Mouse (Mus musculus) neural tube, embryonic 14.5 days (tissue): Measurements from ENCODE around the gene Ttll5. TPM values are rescaled to one million over a fixed set of nuclear protein-coding genes. Genes with fewer than 3 reads are reported as not detected.

Experiments used
- ATAC-seq: fragments of 200-750 bp; cut with Nextera tagmentation; 2 replicates; pipeline ENCODE4 v1.8.0; 2017; ENCODE audit warnings: low read depth, mild to moderate bottlenecking, moderate TSS enrichment, moderate library complexity
- H3K27ac ChIP-seq: fragments of 300-500 bp; sonication (generic); 2 replicates; pipeline ENCODE4 v1.5.1; 2014; ENCODE audit warnings: low read depth, mild to moderate bottlenecking, control low read depth, low read length, moderate library complexity, mixed read lengths
- H3K27me3 ChIP-seq: fragments of 300-500 bp; sonication (generic); 2 replicates; pipeline ENCODE4 v1.6.1; 2014; ENCODE audit warnings: low read length; ENCODE audit not compliant: control insufficient read depth, insufficient read depth
- H3K36me3 ChIP-seq: fragments of 300-500 bp; sonication (generic); 2 replicates; pipeline ENCODE4 v1.6.1; 2014; ENCODE audit warnings: low read length, mixed read lengths; ENCODE audit not compliant: control insufficient read depth, insufficient read depth
- H3K4me1 ChIP-seq: fragments of 300-500 bp; sonication (generic); 2 replicates; pipeline ENCODE4 v1.6.1; 2014; ENCODE audit warnings: low read length; ENCODE audit not compliant: control insufficient read depth, insufficient read depth
- H3K4me2 ChIP-seq: fragments of 300-500 bp; sonication (generic); 2 replicates; pipeline ENCODE4 v1.6.1; 2014; ENCODE audit warnings: mild to moderate bottlenecking, low read depth, low read length, control low read depth
- H3K4me3 ChIP-seq: fragments of 300-500 bp; sonication (generic); 2 replicates; pipeline ENCODE4 v1.5.1; 2014; ENCODE audit warnings: low read depth, low read length, control low read depth, mixed read lengths
- H3K9ac ChIP-seq: fragments of 300-500 bp; sonication (generic); replicated peaks from 2 replicates; pipeline ENCODE4 v1.6.1; 2014; ENCODE audit warnings: low read depth, mild to moderate bottlenecking, control low read depth, low read length, mixed read lengths
- H3K9me3 ChIP-seq: fragments of 300-500 bp; sonication (generic); 2 replicates; pipeline ENCODE4 v1.6.1; 2016; ENCODE audit warnings: low read length; ENCODE audit not compliant: control insufficient read depth
- WGBS: fragments of 180-500 bp; shearing (Covaris S2); extraction: QIAGEN DNeasy Blood & Tissue Kit; methylation state at CpG from one replicate; pipeline ENCODE4 v1.1.7; 2014; 5-methylcytosine and 5-hydroxymethylcytosine counted together
- polyA plus RNA-seq: library from polyadenylated mRNA; unstranded; fragments of >200 nt; fragmentation: Nextera tagmentation; extraction: Ambion mirVana; gene quantifications from 2 replicates; pipeline ENCODE4 v1.2.1, GENCODE M21; 2014

Gene Ttll5
- polyA plus RNA-seq, 1 experiment from 2014 or later = 18.0 TPM

DNA sequence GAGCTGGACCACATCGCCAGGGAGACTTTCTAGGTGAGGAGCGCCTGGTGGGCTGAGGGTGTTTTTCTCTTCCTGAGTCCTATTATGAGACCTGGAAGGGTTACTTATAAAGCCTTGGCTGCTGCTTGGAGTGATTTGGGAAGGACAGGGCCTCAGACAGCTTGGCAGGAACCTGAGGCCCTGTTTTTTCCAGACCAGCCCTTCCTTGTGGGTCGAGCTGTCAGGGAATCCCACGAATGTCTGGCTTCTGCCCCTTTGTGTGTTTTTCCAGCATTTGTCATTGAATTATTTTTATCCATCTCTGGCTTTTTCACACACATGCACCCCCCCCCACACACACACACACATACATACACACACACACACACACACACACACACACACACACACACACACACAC is 136.2 kb downstream of the Ttll5 start:
- no peaks in the 10 kb centered on the region for H3K36me3 ChIP-seq
- H3K27ac ChIP-seq = no peak overlapping the region
- H3K4me2 ChIP-seq = no peak overlapping the region
- no peak overlapping the region for H3K9ac ChIP-seq
- H3K27me3 ChIP-seq = no peaks in the 10 kb centered on the region
- no peak overlapping the region for H3K4me3 ChIP-seq
- ATAC-seq = no peak
- H3K4me1 ChIP-seq = no peaks in the 10 kb centered on the region
- no peaks in the 10 kb centered on the region for H3K9me3 ChIP-seq
- WGBS = 73% methylated on average over 4 of the region's 4 CpGs

DNA sequence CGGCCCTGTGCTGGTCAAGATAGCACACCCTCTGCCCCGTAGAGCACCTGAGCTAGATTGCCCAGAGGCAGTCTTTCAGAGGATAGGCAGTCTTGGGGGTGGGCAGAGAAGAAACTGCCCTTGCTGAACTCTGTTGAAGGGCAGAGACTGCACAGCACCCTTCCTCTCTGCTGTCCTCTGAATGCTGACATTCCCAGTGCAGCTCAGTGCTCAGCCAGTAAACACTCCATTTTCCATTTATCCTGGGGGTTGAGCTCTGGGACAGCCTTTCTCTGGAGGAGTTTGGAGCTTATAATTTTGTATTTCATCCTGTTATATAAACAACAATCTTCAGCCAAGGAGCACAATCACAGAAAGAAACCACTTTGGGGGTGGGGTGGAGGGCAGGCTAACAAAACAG is 138.7 kb downstream of the Ttll5 start:
- Histone ChIP-seq H3K27me3 (no peaks in the 10 kb centered on the region), H3K9ac (no peak overlapping the region), H3K4me2 (no peak overlapping the region), H3K4me3 (no peak overlapping the region), H3K36me3 (no peaks in the 10 kb centered on the region), H3K27ac (no peak overlapping the region), H3K4me1 (no peaks in the 10 kb centered on the region), H3K9me3 (no peaks in the 10 kb centered on the region)
- WGBS = 77% methylated on average over 2 of the region's 2 CpGs
- no peak for ATAC-seq

DNA sequence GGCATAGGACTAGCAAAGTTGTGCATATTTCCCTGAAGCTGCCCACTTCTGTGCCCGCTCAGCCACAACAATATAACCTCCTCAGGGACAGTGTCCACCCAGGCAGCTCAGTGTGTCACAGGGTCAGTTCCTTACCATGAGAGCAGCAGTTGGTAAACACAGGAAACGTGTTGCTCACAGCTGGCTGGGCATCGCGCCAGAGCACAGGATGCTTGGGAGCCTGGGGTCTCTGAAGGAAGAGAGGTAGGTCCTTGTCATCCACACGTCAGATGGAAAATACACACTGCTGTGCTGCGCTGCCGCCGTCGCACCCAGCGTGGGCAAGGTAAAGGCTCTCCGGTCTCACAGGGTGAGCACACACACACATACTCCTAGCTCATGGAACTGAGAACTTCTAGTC is 139.2 kb downstream of the Ttll5 start:
- no peak overlapping the region for H3K27ac ChIP-seq
- H3K4me3 ChIP-seq = no peak overlapping the region
- 76% methylated on average over 11 of the region's 11 CpGs for WGBS
- H3K9ac ChIP-seq = no peak overlapping the region
- H3K4me1 ChIP-seq = no peaks in the 10 kb centered on the region
- no peaks in the 10 kb centered on the region for H3K9me3 ChIP-seq
- H3K4me2 ChIP-seq = no peak overlapping the region
- H3K36me3 ChIP-seq = no peaks in the 10 kb centered on the region
- ATAC-seq = no peak
- H3K27me3 ChIP-seq = no peaks in the 10 kb centered on the region

DNA sequence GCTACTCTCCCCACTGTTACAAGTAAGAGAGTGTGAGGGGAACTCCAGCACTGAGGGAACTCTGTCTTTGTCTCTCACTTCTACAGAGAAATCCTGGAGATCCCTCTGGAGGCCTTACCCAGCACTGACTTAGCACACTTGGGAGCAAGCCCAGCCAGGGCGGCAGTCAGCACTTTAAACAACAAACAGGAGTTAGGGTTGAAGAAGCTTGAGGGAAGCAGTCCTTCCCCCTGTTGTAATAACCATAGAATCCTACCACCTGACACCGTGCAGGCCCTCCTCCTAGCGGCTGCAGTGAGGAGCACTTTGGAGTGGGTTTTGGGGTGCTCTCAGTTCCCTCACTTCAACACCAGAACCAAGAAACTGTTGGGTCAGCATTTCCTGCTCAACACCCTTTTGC is 140.0 kb downstream of the Ttll5 start:
- H3K36me3 ChIP-seq = no peaks in the 10 kb centered on the region
- no peaks in the 10 kb centered on the region for H3K4me1 ChIP-seq
- no peak for ATAC-seq
- no peak overlapping the region for H3K9ac ChIP-seq
- H3K9me3 ChIP-seq = no peaks in the 10 kb centered on the region
- no peaks in the 10 kb centered on the region for H3K27me3 ChIP-seq
- no peak overlapping the region for H3K27ac ChIP-seq
- H3K4me3 ChIP-seq = no peak overlapping the region
- no peak overlapping the region for H3K4me2 ChIP-seq
- WGBS = 83% methylated on average over 3 of the region's 3 CpGs

DNA sequence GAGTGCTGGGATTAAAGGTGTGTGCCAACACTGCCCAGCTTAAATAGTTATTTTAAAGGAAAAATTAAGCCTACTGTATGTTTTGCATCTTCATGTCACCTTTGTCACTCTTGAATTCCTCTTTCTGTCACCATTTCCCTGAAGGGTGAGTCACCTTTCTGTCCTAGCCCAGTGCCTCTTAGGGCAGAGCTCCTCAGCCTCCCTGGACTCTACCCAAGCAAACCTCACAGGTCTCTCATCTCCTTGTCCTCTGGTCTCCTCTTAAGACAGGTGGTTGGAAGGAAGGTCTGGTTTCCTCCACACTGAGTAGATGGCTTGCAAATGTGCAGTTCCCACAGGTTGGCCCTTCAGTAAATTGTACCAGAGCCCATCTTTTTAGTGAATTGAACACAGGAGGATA is 143.4 kb downstream of the Ttll5 start:
- no peak overlapping the region for H3K4me2 ChIP-seq
- H3K27ac ChIP-seq = no peak overlapping the region
- no peak overlapping the region for H3K4me3 ChIP-seq
- H3K4me1 ChIP-seq = no peaks in the 10 kb centered on the region
- H3K36me3 ChIP-seq = no peaks in the 10 kb centered on the region
- no peaks in the 10 kb centered on the region for H3K9me3 ChIP-seq
- H3K27me3 ChIP-seq = no peaks in the 10 kb centered on the region
- no peak for ATAC-seq
- H3K9ac ChIP-seq = no peak overlapping the region

DNA sequence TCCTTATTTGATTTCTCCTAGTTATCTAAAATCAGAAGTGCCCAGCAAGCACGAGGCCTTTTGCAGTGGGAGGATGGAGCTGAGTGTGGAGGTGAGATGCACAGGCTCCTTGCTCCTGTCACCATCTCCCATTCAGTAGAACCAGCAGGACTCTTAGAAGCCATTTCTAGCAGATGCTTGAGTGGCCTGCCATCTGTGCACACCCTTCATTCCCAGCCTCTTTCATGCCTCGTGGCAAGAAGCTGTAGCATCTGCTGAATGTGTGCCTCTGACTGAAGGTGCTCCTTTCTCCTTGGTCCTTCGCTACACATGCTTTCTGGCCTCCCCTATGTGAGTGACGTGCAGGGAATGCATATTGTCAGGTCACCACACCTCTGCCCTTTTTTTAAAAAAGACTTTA is 143.9 kb downstream of the Ttll5 start:
- 72% methylated on average over 4 of the region's 4 CpGs for WGBS
- H3K4me3 ChIP-seq = no peak overlapping the region
- H3K36me3 ChIP-seq = no peaks in the 10 kb centered on the region

DNA sequence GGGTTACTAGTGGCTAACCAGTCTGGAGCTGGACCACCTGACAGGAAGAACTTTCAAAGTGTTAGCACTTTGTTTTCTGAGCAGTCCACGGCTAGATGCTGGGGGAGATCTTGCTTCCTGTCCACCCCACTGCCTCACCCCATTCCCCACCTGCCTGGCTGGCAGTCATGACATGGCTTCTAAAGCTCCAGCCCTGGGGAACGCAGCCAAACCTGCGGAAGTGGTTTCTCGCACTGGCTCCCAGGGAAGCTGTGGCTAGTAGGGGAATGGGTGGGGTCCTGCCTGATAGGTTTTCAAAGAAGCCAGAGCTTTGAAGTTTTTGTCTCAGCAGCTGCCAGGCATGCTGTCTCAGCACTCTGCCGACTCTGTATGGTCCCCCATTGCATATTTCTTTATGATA is 145.1 kb downstream of the Ttll5 start:
- H3K27me3 ChIP-seq = no peaks in the 10 kb centered on the region
- H3K9ac ChIP-seq = no peak overlapping the region
- H3K36me3 ChIP-seq = no peaks in the 10 kb centered on the region
- 69% methylated on average over 5 of the region's 5 CpGs for WGBS
- no peak overlapping the region for H3K27ac ChIP-seq
- no peak for ATAC-seq
- no peak overlapping the region for H3K4me3 ChIP-seq
- no peak overlapping the region for H3K4me2 ChIP-seq
- no peaks in the 10 kb centered on the region for H3K9me3 ChIP-seq
- no peaks in the 10 kb centered on the region for H3K4me1 ChIP-seq

More for the DNA sequence above, 143.9 kb downstream of the Ttll5 start:
- Histone ChIP-seq H3K9me3 (no peaks in the 10 kb centered on the region), H3K27ac (no peak overlapping the region), H3K9ac (no peak overlapping the region), H3K4me2 (no peak overlapping the region), H3K4me1 (no peaks in the 10 kb centered on the region), H3K27me3 (no peaks in the 10 kb centered on the region)
- no peak for ATAC-seq

DNA sequence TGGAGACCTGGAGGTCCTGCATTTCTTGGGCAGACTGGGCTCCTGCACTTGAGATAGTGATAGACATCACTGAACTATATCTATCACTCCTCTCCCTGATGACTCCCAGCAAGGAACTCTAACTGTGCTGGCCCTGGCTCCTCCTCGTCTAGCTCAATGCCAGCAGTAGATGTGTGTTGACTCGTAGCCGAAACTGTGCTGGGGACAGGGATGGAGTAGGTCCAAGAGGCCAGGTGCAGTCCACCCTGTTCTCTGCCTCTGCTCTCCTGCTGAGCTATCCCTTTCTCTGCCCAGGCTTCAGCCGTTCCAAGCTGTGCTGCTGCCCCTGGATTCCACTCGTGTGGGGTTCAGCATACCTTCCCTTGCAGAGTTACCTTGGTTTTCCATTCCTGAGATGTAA is 145.7 kb downstream of the Ttll5 start:
- 76% methylated on average over 5 of the region's 5 CpGs for WGBS
- no peaks in the 10 kb centered on the region for H3K36me3 ChIP-seq
- no peak overlapping the region for H3K4me3 ChIP-seq
- H3K4me2 ChIP-seq = no peak overlapping the region
- no peaks in the 10 kb centered on the region for H3K4me1 ChIP-seq
- H3K9ac ChIP-seq = no peak overlapping the region
- H3K9me3 ChIP-seq = no peaks in the 10 kb centered on the region
- no peak for ATAC-seq
- no peak overlapping the region for H3K27ac ChIP-seq
- H3K27me3 ChIP-seq = no peaks in the 10 kb centered on the region

DNA sequence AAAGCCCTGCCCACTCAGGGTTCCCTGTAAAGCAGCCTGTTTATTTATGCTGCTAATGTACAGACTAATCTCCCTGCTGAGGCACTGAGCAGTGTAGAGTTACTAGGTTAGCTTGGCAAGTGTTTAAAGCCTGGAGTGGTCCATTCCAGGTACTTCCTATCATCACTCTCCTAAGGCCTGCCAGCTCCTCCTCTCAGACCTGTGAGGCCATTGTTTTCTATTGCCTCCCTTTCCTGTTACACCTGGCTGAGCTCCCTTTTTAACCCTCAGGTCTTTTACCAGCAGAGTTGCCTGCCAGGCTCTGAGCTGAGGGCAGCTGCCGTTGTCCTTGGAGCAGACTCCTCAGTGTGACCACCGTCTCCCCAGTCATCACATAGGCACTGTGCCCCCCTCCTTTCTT is 146.3 kb downstream of the Ttll5 start:
- Histone ChIP-seq H3K27me3 (no peaks in the 10 kb centered on the region), H3K9me3 (no peaks in the 10 kb centered on the region), H3K4me3 (no peak overlapping the region), H3K4me1 (no peaks in the 10 kb centered on the region), H3K27ac (no peak overlapping the region), H3K4me2 (no peak overlapping the region), H3K36me3 (no peaks in the 10 kb centered on the region), H3K9ac (no peak overlapping the region)
- ATAC-seq = no peak
- WGBS = 67% methylated on average over 2 of the region's 2 CpGs

DNA sequence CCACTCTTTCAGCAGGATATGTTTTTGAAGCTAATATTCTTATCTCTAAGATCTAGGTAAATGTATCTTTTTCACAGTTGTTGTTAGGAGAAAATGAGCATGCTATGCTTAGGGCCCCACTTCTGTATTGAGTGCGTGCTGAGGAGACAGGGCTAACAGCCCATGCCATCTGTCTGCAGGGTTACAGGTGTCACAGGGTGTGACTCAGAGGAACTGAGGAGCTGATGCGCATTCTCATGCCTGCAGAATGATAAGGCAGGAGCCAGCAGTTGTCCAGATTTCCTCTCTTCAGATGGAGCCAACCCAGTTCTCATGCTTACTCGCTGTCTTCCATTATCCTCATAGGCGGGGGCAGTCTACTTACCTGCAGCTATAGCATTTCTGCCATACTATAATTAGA is 147.2 kb downstream of the Ttll5 start:
- H3K4me1 ChIP-seq = no peaks in the 10 kb centered on the region
- no peak overlapping the region for H3K4me3 ChIP-seq
- no peaks in the 10 kb centered on the region for H3K9me3 ChIP-seq
- 94% methylated on average over 4 of the region's 4 CpGs for WGBS
- no peak overlapping the region for H3K4me2 ChIP-seq
- no peaks in the 10 kb centered on the region for H3K27me3 ChIP-seq
- no peaks in the 10 kb centered on the region for H3K36me3 ChIP-seq
- no peak overlapping the region for H3K9ac ChIP-seq
- H3K27ac ChIP-seq = no peak overlapping the region
- ATAC-seq = no peak
